Mouse (Mus musculus) forebrain, embryonic 14.5 days (tissue): ENCODE results near the gene Hspb1. TPM values are rescaled to one million over a fixed set of nuclear protein-coding genes. Genes with fewer than 3 reads are reported as not detected.

ENCODE experiments used
- ATAC-seq: fragments of 200-750 bp; cut with Nextera tagmentation; 2 replicates; pipeline ENCODE4 v1.8.0; 2017; ENCODE audit warnings: mild to moderate bottlenecking, moderate library complexity
- DNase-seq: peaks from one replicate; pipeline ENCODE4 v3.0.0-alpha.2; 2015; ENCODE audit warnings: low spot score
- H3K27ac ChIP-seq: fragments of 300-500 bp; sonication (generic); 2 replicates; pipeline ENCODE4 v1.5.1; 2014; ENCODE audit warnings: low read depth, mild to moderate bottlenecking, control low read depth, low read length, moderate library complexity
- H3K27me3 ChIP-seq: fragments of 300-500 bp; sonication (generic); replicated peaks from 2 replicates; pipeline ENCODE4 v1.6.1; 2014; ENCODE audit warnings: low read length, control low read depth, mixed read lengths; ENCODE audit not compliant: control insufficient read depth, insufficient read depth
- H3K36me3 ChIP-seq: fragments of 300-500 bp; sonication (generic); 2 replicates; pipeline ENCODE4 v1.6.1; 2014; ENCODE audit warnings: low read length, control low read depth; ENCODE audit not compliant: control insufficient read depth, insufficient read depth
- H3K4me1 ChIP-seq: fragments of 300-500 bp; sonication (generic); 2 replicates; pipeline ENCODE4 v1.6.1; 2014; ENCODE audit warnings: antibody characterized with exemption, low read length, control low read depth; ENCODE audit not compliant: control insufficient read depth, insufficient read depth
- H3K4me2 ChIP-seq: fragments of 300-500 bp; sonication (generic); 2 replicates; pipeline ENCODE4 v1.6.1; 2014; ENCODE audit warnings: mild to moderate bottlenecking, control low read depth, low read length
- H3K4me3 ChIP-seq: fragments of 300-500 bp; sonication (generic); 2 replicates; pipeline ENCODE4 v1.5.1; 2014; ENCODE audit warnings: low read depth, low read length, control low read depth
- H3K9ac ChIP-seq: fragments of 300-500 bp; sonication (generic); 2 replicates; pipeline ENCODE4 v1.6.1; 2014; ENCODE audit warnings: mild to moderate bottlenecking, low read length, control low read depth, moderate library complexity
- H3K9me3 ChIP-seq: fragments of 300-500 bp; sonication (generic); replicated peaks from 2 replicates; pipeline ENCODE4 v1.6.1; 2016; ENCODE audit warnings: low read length, control low read depth, mixed read lengths; ENCODE audit not compliant: control insufficient read depth
- WGBS: fragments of 180-500 bp; shearing (Covaris S2); extraction: QIAGEN DNeasy Blood & Tissue Kit; methylation state at CpG from one replicate; pipeline ENCODE4 v1.1.7; 2014; 5-methylcytosine and 5-hydroxymethylcytosine counted together
- polyA plus RNA-seq: library from polyadenylated mRNA; unstranded; fragments of >200 nt; fragmentation: Nextera tagmentation; extraction: Ambion mirVana; gene quantifications from 2 replicates; pipeline ENCODE4 v1.2.1, GENCODE M21; 2014

The Hspb1 gene
- polyA plus RNA-seq, 1 experiment from 2014 or later: 6.6 TPM

GRCm38 (mm10) chr5:135923901-135924300 lies 36.2 kb downstream of the Hspb1 start:
- Histone ChIP-seq H3K9ac (no peak overlapping the region), H3K4me2 (no peak overlapping the region), H3K36me3 (peaks cover 85% of the 10 kb centered on the region), H3K4me1 (peaks cover 5% of the 10 kb centered on the region; the same call in 1 of the 2 replicates), H3K27ac (no peak overlapping the region), H3K27me3 (no peaks in the 10 kb centered on the region), H3K4me3 (no peak overlapping the region), H3K9me3 (no peaks in the 10 kb centered on the region)
- DNase-seq (no peak), ATAC-seq (no peak)
- WGBS: 96% methylated on average over 7 of the region's 7 CpGs

- Histone ChIP-seq H3K9me3 (no peaks in the 10 kb centered on the region), H3K9ac (no peak overlapping the region), H3K4me1 (peaks cover 21% of the 10 kb centered on the region), H3K27ac (no peak overlapping the region), H3K36me3 (peaks cover 68% of the 10 kb centered on the region), H3K4me3 (no peak overlapping the region), H3K4me2 (no peak overlapping the region), H3K27me3 (no peaks in the 10 kb centered on the region)
- ATAC-seq (no peak), DNase-seq (no peak)
- 81% methylated on average over 6 of the region's 6 CpGs for WGBS
Measured at GRCm38 (mm10) chr5:135929685-135930424, 42.1 kb downstream of the Hspb1 start.

DNA sequence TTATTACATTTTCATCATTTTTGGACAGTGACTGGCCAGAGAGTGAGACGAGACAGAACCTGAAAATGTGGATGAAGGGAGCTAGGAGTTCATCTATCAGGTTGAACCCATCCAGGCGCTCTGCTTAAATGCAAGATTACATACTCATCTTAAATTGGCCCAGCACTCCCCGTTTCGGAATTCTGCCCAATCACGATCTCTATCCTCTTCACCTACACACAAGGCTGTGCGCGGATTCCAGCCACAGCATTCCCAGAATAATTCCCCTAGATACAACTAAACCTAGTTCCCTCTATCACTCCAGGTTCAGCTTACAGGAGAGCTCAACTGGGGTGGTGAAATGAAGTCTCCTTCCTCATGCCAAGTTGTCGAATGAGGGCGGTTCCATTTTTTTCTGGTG lies 43.8 kb downstream of the Hspb1 start:
- 93% methylated on average over 9 of the region's 9 CpGs for WGBS
- no peak overlapping the region for H3K4me3 ChIP-seq
- peaks cover 18% of the 10 kb centered on the region for H3K4me1 ChIP-seq
- H3K9ac ChIP-seq: no peak overlapping the region
- H3K4me2 ChIP-seq: peak overlapping the region; percentile 64
- no peak for ATAC-seq
- peaks cover 52% of the 10 kb centered on the region for H3K36me3 ChIP-seq
- DNase-seq: no peak
- H3K27me3 ChIP-seq: no peaks in the 10 kb centered on the region
- no peaks in the 10 kb centered on the region for H3K9me3 ChIP-seq
- H3K27ac ChIP-seq: no peak overlapping the region

DNA sequence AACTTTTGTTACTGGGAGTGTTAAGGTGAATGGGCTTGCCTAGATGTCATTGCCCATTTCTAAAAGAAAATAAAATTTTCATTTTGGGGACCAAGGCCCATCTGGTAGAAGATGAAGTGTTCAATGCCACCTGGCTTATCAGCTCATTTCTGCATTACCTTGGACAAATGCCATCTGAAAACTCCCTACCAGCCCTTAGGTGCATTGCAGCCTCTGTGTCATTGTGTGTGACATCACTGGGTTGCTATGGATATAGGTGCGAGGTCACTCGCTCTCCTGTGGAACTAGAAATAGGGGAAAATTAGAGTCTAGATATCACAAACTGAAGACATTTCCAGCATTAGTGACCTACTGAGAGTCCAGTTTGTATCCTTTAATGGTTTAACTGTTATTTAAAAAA lies 44.6 kb downstream of the Hspb1 start:
- H3K27ac ChIP-seq: no peak overlapping the region

GRCm38 (mm10) chr5:135933222-135933899 lies 45.6 kb downstream of the Hspb1 start:
- peak overlapping the region; percentile 98 for H3K27ac ChIP-seq
- peaks cover 38% of the 10 kb centered on the region for H3K36me3 ChIP-seq
- H3K4me2 ChIP-seq: peak overlapping the region; percentile 64
- WGBS: 10% methylated on average over 12 of the region's 12 CpGs
- peaks cover 18% of the 10 kb centered on the region for H3K4me1 ChIP-seq
- H3K27me3 ChIP-seq: no peaks in the 10 kb centered on the region
- peak overlapping the region; percentile 93 for H3K4me3 ChIP-seq
- DNase-seq (peak; percentile 63), ATAC-seq (no peak)
- peak overlapping the region; percentile 94 for H3K9ac ChIP-seq
- no peaks in the 10 kb centered on the region for H3K9me3 ChIP-seq

More for the DNA sequence above, 44.6 kb downstream of the Hspb1 start:
- Histone ChIP-seq H3K4me1 (peaks cover 18% of the 10 kb centered on the region), H3K36me3 (peaks cover 45% of the 10 kb centered on the region), H3K9ac (peak overlapping the region; percentile 55), H3K27me3 (no peaks in the 10 kb centered on the region), H3K4me2 (peak overlapping the region; percentile 64), H3K4me3 (peak overlapping the region; percentile 93), H3K9me3 (no peaks in the 10 kb centered on the region)
- DNase-seq (peak; percentile 54), ATAC-seq (no peak)
- WGBS: 66% methylated on average over 2 of the region's 2 CpGs

- H3K9ac ChIP-seq: peak overlapping the region; percentile 94
- H3K4me3 ChIP-seq: peak overlapping the region; percentile 93
- H3K27me3 ChIP-seq: no peaks in the 10 kb centered on the region
- DNase-seq (peak; percentile 74), ATAC-seq (peak; percentile 66)
- H3K4me2 ChIP-seq: peak overlapping the region; percentile 64
- H3K27ac ChIP-seq: peak overlapping the region; percentile 98
- 0% methylated on average over 31 of the region's 35 CpGs for WGBS
- H3K36me3 ChIP-seq: peaks cover 34% of the 10 kb centered on the region
- H3K4me1 ChIP-seq: peaks cover 18% of the 10 kb centered on the region
- H3K9me3 ChIP-seq: no peaks in the 10 kb centered on the region
Measured at GRCm38 (mm10) chr5:135933900-135934441, 46.3 kb downstream of the Hspb1 start.

GRCm38 (mm10) chr5:135934481-135935175 lies 46.9 kb downstream of the Hspb1 start, which contains the start of gene Ywhag:
Ywhag (minus strand) TSS chr5:135934616.
- H3K27me3 ChIP-seq: no peaks in the 10 kb centered on the region
- H3K27ac ChIP-seq: peak within 1 kb of the TSS; percentile 98
- peak within 1 kb of the TSS; percentile 94 for H3K9ac ChIP-seq
- peaks cover 27% of the 10 kb centered on the region for H3K36me3 ChIP-seq
- peak; percentile 95 for ATAC-seq
- H3K4me2 ChIP-seq: peak within 1 kb of the TSS; percentile 64
- under 1% methylated on average over 46 of the region's 48 CpGs for WGBS
- DNase-seq: peak; percentile 99
- H3K4me1 ChIP-seq: peaks cover 18% of the 10 kb centered on the region
- peak within 1 kb of the TSS; percentile 93 for H3K4me3 ChIP-seq
- H3K9me3 ChIP-seq: no peaks in the 10 kb centered on the region

GRCm38 (mm10) chr5:135935176-135935523 lies 47.4 kb downstream of the Hspb1 start:
- no peak; the same call in none of the 2 replicates for ATAC-seq

More at GRCm38 (mm10) chr5:135935176-135935523, 47.4 kb downstream of the Hspb1 start:
- Histone ChIP-seq H3K27ac (peak overlapping the region; percentile 98), H3K9ac (peak overlapping the region; percentile 35; the same call in 1 of the 2 replicates), H3K4me3 (peak overlapping the region; percentile 93; the same call in 1 of the 2 replicates), H3K36me3 (peaks cover 22% of the 10 kb centered on the region), H3K4me1 (peaks cover 18% of the 10 kb centered on the region), H3K9me3 (no peaks in the 10 kb centered on the region), H3K4me2 (peak overlapping the region; percentile 64), H3K27me3 (no peaks in the 10 kb centered on the region)
- DNase-seq: no peak
- 54% methylated on average over 7 of the region's 7 CpGs for WGBS
